Mouse (Mus musculus): ENCODE data around the gene Emp1. TPM values are rescaled to one million over a fixed set of nuclear protein-coding genes. Genes with fewer than 3 reads are reported as not detected.

Gene Emp1
- polyA plus RNA-seq, 1 experiment from 2014 or later: 2.4 TPM

- H3K4me2 ChIP-seq (ENCODE audit: low read depth, low read length, severe bottlenecking): no peak overlapping the region
- 86% methylated on average over 8 of the region's 8 CpGs for WGBS
- no peaks in the 10 kb centered on the region for H3K27me3 ChIP-seq (ENCODE audit: control insufficient read depth, insufficient read depth, low read length)
- no peaks in the 10 kb centered on the region for H3K36me3 ChIP-seq (ENCODE audit: control insufficient read depth, insufficient read depth, low read length)
- no peaks in the 10 kb centered on the region for H3K9me3 ChIP-seq (ENCODE audit: control insufficient read depth, low read length)
- H3K4me3 ChIP-seq (ENCODE audit: low read depth, low read length): no peak overlapping the region
- no peak overlapping the region for H3K27ac ChIP-seq (ENCODE audit: low read depth, low read length)
- H3K9ac ChIP-seq (ENCODE audit: low read length): no peak overlapping the region
- H3K4me1 ChIP-seq (replicated peaks; ENCODE audit: control insufficient read depth, insufficient read depth, low read length): no peaks in the 10 kb centered on the region
- ATAC-seq (replicated peaks; ENCODE audit: low FRiP score) (no peak), DNase-seq (ENCODE audit: low spot score) (no peak)
Observed at GRCm38 (mm10) chr6:135430441-135430970, 68.2 kb downstream of the Emp1 start.

Other genes with a start within 250 kb of the Emp1 start
- not detected in 2 replicates for gene Gprc5d, start 244.3 kb upstream of the Emp1 start, polyA plus RNA-seq (2014; fragmentation: Nextera tagmentation; extraction: Ambion mirVana)
- gene Fam234b, start 164.6 kb upstream of the Emp1 start, polyA plus RNA-seq (2014; fragmentation: Nextera tagmentation; extraction: Ambion mirVana): 34.2 and 37.7 TPM in 2 replicates
- 3.0 and 4.0 TPM in 2 replicates for gene Hebp1, start 164.5 kb upstream of the Emp1 start, polyA plus RNA-seq (2014; fragmentation: Nextera tagmentation; extraction: Ambion mirVana)
- gene Gsg1, start 108.2 kb upstream of the Emp1 start, polyA plus RNA-seq (2014; fragmentation: Nextera tagmentation; extraction: Ambion mirVana): 0.29 and 0.99 TPM in 2 replicates
- gene Pbp2, start 52.1 kb upstream of the Emp1 start, polyA plus RNA-seq (2014; fragmentation: Nextera tagmentation; extraction: Ambion mirVana): not detected in 2 replicates